Mouse (Mus musculus): Measurements from ENCODE around the gene Egln1. TPM values are rescaled to one million over a fixed set of nuclear protein-coding genes. Genes with fewer than 3 reads are reported as not detected.

The Egln1 gene
- total RNA-seq, 1 experiment from 2014 or later, result 57.5 TPM

DNA sequence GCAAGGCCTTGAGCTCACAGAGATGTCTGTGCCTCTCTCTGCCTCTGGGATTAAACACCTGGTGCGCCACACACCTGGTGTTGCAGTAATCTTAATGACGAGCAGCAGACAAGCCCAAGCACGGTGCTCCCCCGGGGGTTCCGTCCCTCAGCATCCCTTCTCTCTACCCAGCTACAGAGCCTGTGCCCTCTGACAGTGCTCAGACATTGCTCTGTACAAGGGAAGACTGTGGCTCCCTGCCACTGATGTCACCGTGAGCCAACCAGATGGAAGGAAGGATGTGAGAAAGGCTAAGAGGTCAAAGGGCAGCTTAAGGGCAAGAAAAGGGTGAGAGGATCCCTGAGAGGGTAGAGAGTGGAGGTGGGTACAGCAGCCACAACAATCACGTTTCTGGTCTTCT lies 4.7 kb downstream of the Egln1 start:
- no peak for DNase-seq

DNA sequence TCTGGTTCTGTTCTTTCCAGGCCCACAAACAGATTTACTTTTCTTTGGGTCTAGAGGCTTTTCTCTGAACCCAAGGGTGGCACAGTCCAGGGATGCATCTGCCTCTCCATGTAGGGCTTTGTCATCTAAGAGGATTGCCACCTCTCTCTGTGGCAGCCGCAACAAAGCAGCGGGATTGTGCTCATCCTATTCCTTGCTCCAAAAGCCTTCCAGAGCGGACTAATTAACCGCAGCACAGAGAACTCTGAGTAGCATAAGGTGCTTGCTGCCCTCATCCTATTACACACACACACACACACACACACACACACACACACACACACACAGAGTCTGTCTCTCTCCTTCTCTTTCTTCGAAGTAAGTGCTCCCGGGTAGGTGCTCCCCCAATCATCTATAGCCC lies 5.3 kb downstream of the Egln1 start:
- DNase-seq, result no peak

DNA sequence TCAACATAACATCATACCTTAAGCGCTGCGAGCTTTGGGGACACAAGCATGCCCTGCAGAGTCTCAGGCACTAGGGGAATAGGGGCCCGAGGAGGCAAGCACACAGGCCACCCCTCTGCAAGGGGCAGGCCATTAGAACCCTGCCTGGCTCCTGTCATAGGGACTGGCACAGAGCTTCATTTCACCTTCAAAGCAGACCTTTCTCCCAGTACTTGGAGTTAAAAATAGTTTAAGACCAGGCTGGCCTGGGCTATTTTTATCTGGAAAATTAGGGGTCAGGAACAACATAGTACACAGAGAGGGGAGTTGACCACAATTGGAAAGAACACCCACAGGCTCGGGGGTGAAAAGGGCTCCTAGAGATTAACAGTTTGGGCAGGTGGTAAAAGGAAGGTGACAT lies 11.8 kb downstream of the Egln1 start:
- no peak for DNase-seq

DNA sequence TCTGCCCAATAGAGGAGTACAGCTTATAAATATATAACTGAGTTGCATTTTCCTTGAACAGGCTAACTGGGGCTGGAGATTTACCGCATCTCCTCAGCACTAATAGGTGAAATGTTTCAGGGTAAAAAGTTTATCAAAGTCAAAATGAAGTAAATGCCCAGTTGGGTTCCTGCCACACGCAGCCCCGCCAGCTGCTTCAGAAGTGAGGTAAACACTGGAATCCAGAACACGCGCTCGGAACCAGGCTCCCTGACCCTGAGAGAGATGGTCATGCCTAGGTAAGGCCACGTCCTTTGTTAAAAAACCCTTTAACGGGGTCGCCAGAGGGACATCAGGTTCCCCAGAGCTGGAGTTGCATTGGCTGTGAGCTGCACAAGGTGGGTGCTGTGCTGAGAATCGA lies 12.4 kb downstream of the Egln1 start:
- no peak for DNase-seq

DNA sequence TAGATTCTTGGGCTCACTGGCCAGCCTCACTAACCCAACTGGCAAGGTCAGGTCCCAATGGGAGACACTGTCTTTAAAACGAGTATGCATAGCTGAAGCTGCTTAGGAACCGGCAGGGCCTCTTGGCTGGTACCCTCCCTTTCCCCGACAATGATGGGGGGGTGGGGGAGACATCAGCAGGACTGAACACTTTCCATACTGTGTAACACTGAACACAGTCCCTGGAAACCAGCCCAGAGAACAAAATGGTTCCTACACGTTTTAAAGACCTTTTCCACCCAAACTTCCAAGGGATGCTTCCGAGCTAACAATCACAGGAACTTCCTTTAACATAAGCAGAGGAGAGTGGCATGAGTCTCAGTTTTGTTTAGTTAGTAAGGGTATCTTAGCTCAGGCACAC lies 14.0 kb downstream of the Egln1 start:
- DNase-seq, result no peak

DNA sequence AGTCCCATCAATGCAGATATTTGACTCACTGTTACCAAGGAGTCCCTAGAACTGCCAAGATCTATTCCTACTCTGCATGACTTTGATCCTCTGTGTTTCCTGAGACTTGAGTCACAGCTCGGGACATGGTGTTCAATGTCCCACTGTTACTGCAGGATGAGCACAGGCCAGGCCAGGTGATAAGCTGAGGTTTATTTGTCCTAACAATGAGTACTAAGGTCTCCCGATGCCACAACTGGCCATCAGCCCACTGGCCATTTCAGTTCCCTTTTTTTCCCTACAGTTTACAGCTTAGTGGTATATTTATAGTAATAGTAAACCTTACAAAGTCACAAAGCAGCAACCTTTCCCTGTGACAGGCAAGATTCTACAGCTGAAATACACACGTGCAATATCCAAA lies 16.7 kb downstream of the Egln1 start:
- no peak for DNase-seq

DNA sequence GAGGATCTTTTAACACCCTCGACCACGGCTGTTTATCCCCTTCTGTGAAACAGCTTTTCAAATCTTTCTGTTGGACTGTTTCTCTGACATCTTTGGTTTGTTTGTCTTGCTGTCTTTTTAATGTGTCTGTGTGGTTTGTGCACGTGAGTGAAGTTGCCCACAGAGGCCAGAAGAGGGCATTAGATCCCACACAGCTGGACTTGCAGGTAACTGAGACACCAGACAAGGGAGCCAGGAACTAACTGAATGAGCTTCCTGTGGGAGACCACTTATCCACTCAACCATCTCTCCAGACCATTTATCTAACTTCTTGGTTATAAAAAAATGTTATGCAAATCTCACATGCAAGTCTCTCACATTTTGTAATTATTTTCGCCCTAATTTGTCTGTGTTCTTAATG lies 18.5 kb downstream of the Egln1 start:
- no peak for DNase-seq

DNA sequence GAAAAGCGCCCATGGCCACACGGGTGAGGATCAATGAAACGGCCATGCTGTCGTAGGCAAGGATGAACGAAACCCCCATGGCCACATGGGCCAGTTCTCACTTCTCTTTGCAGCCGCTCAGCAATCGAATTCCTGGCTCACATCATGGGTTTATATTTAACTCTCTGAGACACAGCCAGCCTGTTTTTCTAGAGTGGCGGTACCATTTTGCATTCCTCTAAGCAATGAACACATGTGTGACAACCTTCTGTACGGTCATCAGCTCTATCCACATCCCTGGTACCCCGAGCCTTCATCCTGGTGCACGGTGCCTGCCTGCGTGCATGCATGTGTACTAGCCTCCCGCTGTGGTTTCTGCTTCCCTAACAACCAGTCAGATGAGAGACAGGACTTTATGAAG lies 19.0 kb downstream of the Egln1 start:
- no peak for DNase-seq

DNA sequence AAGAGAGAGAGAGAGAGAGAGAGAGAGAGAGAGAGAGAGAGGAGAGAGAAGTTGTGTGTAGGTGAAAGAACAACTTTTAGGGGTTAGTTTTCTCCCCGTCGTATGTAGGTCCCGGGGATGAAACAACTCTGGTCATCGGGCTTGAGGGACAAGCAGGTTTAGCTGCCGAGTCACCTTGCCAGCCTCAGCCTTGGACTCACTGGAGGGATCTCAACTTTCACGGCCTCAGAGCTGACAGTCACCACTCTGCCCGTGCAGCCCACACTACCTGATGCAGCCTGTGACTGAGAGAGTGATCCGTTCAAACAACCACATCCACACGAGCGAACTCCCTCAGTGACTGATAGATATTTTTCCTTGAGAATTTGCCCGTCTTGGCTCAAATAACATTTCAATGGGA lies 20.1 kb downstream of the Egln1 start:
- no peak for DNase-seq

DNA sequence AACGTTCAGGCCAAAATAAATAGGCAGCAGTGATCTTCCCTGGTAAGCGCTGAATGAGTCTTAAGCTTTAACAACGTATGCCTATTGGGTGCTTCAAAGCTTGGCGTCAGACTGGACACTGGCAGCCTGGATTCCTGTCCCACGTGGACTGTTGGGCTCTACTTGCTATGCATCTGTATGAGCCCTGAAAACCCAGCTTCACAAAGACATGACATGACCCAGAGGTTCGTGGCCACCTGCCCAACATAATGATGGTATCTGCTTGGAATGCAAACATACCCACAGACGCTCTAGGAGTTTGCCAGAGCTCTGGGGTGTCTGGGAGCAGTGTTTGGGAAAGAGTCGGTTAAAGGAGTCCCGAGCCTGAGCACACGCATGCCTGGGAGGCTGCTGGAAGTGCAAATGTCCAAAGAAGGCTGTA lies 22.8 kb downstream of the Egln1 start:
- DNase-seq, result no peak

DNA sequence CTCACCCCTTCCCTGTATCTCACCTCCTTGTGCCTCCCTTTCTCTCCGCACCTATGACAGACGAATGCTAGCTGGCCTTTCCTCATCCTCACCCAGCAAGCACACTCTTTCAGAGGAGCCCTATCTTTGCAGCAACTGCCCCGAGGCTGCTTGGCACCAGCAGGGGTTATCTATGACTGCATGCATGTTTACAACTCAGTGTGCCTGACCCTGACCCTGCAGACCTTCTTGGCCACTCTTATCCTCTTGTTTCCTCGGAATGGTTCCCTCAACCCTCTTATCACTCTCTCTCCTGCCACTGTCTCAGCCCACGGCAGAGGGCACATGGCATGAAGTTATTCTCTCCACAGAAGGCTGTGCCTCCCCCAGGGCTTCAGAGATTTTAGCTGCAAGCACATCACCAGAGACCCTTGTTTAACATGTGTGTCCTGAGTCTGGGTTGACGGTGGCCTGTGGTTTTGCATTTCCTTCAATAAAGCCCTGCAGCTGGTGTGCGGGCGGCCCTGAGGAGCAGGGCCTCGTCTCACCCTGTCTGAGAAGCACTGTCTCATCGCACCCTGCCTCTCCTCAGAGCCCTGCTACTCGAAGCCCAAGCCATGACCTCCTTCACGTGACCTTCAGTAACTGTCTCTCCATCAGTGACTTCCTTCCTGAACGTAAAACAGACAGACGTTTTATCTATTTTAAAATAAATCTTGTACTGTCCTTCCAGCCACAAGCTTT lies 23.4 kb downstream of the Egln1 start:
- no peak for DNase-seq

DNA sequence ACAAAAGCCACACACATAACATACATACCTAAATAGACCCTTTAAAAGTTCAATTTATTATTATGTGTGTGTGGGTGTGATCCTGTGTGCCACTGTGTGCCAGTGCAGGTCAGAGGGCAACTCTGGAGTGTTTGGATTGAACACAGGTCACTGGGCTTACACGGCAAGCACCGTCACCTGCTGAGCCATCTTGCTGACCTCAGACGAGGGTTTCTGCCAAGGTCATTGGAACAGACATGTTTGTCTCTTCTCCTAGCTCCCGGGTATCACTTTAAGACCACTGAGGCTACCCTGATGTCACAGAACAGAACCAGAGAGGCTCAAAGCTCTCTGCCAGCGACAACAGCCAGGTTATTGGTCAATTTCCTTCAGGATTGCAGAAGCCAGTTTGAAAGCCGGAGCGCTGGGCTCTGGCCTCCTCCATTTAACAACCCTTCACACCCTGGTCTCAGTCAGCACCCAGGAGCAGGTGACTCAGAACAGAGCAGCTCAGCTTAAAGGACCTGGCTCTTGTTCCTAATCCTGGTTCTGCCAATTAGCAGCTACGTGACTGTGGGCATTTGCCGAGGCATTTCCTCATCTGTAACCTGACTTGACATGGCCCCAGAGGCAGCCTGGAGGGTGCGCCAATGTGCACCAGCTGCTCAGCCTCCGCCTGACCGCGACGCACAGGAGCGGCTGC lies 25.0 kb downstream of the Egln1 start:
- DNase-seq, result no peak

DNA sequence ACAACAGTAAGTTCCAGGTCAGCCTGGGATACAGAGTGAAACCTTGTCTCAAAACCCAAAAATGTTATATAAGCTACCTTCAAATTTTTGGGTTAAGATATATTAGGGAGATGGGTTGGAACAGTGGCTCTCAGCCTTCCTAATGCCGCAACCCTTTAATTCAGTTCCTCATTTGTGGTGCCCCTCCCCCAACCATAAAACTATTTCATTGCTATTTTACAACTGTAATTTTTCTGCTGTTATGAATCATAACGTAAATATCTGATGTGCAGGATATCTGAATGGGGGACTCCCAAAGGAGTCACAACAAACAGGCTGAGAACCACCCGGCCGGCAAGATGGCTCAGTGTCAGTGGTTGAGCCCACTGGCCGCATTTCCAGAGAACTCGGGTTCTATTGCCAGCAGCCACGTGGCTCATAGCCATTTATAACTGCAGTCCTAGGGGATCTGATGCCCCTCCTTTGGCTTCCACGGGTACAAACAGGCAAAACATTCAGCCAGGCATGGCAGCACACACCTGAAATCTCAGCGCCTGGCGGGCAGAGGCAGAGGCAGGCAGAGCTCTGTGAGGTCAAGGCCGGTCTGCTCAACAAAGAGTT lies 26.5 kb downstream of the Egln1 start:
- DNase-seq, result no peak

DNA sequence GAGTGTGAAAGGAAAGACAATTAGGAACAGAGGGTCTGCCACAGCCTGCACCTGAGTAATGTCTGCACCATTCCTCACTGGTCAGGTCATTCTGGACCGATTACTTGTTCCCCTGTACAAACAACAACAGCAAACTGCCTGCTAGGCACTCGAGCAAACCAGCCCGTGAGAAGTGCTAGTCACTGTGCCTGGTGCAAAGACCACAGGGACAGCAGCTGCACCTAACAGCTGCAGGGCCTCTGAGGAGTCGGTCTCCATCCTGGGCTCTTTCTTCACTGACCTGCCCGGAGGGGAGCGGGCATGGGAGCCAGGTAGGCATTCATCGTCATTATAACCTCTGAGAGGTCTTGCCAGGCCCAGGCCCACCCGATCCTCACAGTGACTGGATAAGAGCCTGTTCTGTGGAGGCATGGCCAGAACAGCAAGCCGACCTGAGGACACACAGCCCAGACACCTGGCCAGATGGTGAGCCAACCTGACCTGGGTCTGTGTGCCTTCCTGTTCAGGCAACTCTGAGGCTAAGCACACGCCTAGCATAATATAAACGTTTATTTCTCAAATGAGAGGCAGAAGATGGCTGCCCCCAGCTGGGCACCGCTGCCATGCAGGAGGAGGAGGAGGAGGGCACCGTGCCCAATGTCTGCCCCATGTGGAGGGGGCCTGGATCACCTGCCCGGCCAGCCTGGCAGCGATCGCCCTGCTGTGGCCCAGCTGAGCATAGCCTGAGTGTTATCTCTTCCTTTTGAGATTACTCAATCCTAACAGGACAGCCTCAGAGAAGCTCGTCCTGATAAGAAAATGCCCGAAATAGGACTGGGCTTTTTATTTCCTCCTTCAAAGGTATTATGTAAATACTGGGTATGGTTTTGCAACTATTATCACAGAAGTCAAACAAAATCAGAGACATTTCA lies 27.5 kb downstream of the Egln1 start:
- DNase-seq, result peak; percentile 46

DNA sequence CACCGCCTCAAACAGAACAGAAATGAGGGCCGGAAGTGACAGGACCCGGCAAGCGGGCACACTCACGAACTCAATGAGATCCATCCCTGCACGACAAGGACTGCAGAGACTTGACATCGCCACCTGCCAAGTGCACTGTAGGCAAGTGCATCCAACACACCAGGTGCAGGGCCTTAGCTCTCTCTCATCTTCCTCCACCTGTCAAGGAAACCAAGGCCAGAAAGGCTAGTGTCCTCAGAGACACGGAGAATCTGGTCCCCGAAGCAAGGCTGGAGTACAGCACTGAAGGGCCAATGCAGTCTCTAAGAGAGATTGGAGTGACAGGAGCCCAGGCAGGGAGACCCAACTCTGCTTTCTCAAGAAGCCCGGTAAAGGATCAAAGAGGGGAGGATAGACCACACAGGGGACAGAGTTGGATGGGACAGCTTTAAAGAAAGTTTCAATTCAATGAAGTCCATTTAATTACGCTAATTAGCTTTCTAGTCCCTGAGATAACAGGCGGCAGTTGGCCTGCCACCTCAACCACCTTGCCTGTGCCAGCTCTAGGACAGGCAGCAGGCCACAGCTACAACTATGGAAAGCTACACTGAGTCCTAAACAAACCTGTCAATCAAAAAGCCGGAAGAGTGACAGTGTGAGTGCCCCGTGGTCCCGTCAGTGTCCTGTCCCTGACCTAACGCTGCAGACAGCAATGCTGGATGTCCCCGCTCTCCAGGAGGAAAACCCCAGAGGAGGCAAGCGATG lies 31.2 kb downstream of the Egln1 start:
- DNase-seq, result no peak

DNA sequence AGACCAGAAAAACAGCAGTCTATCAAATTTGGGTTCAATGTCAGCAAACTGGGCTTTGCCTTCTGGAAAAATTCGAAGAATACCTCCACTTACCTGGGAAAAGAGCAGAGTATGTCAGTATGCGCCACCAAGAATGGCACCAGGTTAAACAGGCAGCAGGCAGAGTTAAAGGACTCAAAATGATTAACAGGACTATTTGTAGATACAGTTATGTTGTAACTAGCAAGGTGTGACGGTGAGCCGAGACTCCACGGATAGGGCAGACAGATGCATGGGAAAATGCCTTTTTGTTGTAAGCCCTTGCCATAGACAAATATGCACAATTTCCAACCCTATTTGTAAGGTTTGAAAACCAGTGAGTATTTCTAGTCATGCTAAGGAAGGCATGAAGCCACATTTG lies 35.1 kb downstream of the Egln1 start:
- no peak for DNase-seq

DNA sequence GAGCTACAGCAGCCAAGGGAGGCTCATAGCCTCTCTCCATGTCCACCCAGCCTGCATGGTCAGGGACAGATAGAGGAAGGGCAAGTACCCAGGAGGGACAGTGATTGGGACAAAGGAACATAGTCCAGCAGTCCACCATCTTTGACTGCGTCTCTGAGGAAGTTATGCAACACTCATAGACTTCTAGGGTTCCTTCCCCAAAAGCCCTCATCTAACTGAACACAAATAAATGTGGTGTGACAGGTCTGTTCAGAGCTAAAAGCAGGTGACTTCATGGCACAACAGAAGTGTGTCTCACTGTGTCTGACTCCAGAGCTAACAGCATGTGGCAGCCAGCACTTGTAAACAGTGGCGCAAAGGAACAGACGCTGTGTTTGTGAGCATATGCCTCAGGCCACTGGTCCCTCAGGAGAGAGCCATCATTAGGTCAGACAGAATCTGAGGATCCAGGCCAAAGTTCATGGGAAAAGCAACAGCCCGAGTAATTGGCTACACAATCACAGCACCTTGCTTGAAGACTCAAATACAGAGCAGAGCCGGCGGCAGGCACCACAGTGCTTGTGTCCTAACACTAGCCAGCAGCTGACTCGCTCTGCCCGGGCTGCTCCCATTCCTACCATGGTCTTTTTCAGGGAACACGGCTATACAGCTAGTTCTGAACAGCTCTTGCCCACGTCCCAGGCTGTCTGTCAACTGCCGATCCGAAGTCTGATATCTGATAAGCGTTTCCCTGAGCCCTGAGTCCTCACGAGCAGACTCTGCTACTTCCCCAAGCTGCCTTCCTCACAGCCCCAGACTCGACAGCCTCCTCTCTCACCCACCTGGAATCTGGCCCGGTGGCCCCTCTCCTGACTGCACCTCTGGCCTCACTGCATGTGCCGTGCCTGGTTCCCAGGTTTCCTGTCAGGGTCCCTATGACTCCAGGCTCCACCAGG lies 36.9 kb downstream of the Egln1 start:
- DNase-seq, result no peak

DNA sequence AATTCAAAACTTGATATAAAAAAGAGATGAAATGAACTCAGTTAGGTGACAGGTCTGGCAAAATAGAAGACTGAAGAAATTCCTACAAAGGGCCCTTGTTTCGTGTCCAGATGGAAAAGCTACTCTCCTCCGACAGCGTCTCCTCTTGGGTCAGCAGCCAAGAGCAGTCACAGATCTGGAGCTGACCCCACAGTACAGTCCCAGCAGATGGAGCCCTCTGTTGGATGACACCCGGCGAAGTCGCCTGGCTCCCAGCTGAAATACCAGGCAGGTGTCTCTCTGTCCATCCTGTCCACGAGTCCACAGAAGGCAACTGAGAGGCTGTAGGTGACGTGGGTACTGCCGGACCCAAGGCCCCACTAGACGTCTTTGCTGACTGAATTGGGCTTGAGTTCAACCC lies 38.8 kb downstream of the Egln1 start:
- no peak for DNase-seq

DNA sequence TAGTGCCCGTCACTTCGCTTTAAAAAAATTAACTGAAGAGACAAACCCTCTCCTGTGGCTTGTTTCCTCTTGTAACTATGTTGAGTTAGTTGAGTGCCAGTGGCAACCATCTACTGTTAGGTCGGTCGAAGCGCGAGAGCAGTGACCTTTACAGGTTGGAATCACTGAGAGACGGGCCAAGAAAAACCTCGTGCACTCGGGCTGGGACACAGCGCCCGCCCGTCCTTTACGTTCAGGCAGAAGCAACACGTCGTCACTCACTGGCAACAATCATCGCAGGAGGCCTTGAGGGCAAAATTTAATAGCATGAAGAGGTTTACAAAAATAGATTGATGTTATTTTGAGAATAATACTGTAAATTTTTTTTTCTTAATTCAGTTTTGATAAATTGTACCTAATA lies 39.2 kb downstream of the Egln1 start:
- DNase-seq, result no peak

DNA sequence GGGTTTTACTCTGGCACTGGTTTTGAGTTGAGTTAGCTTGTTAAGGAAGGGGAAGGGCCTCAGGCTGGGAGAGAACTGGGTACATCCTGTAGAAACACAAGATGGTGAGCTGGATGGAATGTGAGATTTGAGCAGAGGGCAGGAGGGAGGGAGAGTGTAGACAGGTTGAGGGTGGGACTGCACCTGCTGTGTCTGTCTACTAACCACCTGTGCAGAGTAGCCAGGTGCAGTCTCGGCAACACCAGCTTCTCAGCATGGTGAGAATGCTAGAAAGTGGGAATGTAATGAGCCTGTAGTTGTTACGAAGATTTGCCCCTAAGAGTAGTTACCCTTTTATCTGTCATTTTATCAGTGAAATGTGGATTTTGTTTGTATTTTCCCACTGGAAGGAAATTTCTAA lies 43.6 kb downstream of the Egln1 start:
- no peak for DNase-seq

DNA sequence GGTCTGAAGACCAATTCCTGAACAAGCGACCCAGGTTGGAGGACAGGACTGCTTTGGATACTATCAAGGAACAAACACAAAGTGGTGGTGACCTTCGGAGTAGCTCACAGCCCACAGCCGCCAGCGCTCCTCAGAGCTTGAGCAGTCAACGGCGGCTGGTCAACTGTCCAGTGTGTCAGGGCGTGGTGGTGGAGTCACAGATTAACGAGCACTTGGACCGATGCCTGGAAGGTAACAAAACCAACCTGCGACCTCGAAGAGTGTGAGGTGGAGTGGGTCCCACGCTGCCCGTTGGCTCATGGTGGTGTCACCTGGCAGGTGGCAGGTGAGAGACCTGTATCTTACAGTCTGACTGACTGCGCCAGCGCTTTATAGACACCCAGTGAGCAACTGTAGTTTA lies 45.9 kb downstream of the Egln1 start:
- DNase-seq, result no peak
